Mouse (Mus musculus): ENCODE measurements around the gene Fus. TPM values are rescaled to one million over a fixed set of nuclear protein-coding genes. Genes with fewer than 3 reads are reported as not detected.
"Not testable (repeated sequence)": the region's sequence is repeated elsewhere in the genome, so short reads cannot be mapped to it uniquely, and the experiment has no call there.

Fus gene
- total RNA-seq, 2 experiments from 2014 or later: 139 to 171 TPM

DNA sequence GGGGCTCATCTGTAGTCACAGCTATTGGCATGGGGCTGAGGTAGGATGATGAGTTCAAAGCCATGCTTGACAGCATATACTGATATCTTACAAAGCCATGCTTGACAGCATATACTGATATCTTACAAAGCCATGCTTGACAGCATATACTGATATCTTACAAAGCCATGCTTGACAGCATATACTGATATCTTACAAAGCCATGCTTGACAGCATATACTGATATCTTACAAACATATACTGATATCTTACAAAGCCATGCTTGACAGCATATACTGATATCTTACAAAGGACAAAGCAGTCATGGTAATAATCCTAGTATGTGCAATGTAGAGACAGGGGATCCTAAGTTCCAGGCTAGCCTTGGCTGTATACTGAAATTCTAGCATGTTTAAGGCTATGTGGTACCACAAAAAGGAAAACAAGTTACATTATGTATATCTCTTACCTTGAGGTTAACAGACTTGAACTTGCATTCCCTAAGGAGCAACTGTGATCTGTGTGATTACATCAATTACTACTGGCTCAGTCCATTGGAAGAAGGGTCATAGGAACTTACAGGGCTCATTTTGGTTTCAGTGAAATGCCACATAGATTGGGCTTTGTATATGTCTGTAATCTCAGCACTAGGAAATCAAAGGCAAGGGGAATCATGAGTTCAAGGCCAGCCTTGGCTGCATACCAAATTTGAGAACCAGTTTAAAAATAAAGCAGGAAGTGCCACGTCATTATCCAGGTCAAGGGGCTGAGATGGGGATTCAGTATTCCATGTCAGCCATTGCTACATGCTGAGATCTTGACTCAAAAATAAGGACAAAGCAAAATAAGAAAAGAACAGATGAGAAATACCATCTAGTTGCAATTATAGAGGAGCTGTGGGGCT is 33.1 kb downstream of the Fus start:
- intact Hi-C loops (cut with DNase I): no loop called here

DNA sequence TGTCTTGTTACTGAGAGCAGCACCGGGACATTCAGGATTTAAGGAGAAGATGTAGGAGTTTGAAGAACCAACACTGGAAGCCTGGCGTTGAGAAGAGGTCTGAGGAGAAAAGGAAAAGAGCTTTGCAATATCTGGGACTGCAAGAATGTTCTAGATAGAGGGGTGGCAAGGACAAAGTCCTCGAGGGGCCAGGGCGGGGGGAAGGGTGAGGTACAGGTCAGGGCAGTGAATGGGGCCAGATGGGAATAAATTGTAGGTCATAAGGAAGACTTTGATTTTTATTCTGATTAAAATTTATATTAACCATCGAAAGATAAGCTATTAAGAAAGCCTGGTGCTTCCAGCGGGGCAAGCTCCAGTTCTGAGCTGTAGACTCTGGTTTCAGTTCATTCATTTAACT is 35.8 kb downstream of the Fus start:
- intact Hi-C loops (cut with DNase I): no loop called here
- no peak for DNase-seq (ENCODE audit: low spot score)

More for the DNA sequence above, 33.1 kb downstream of the Fus start:
- DNase-seq (ENCODE audit: low spot score): no peak

DNA sequence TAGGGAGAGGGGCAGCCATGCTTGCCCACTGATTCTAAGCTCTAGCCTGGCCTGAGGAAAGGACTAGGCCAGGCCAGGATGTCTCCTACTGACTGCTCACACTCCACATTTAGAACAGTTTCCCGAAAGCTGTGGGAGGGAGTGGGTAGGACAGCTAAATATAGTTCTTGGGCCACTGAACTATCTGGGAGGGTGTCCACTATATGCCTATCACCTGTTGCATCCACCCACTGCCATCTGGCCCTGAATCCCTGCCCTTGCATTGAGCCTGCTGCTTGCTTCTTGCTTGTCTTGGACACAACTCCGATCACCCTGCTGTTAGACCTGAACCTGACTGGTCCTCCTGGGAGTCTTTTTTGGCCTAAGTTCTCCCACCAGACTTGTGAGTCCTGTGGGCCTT is 36.4 kb downstream of the Fus start, which contains the start of gene Trim72:
Gene Trim72, plus strand, starts transcription at position 262 of the 400 bp plus-strand sequence.
- intact Hi-C loops (cut with DNase I): no loop called here
- DNase-seq (ENCODE audit: low spot score): peak; percentile 7

DNA sequence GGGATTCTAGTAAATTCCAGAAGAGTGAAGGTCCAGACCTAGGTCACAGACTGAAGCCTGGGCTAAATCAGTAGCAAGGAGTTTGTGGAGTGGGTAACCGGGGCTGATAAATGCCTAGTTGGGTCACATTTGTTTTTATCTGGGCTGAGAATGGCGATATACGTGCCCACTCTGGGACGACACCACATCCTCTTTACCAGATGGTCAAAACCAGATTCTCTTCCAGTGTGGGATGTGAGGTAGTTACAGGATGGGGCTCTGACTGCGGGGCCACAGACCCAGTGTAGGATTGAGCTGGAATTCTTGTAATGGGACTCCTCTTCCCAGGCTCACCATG is 36.9 kb downstream of the Fus start:
- intact Hi-C loops (cut with DNase I): no loop called here
- no peak for DNase-seq (ENCODE audit: low spot score)

DNA sequence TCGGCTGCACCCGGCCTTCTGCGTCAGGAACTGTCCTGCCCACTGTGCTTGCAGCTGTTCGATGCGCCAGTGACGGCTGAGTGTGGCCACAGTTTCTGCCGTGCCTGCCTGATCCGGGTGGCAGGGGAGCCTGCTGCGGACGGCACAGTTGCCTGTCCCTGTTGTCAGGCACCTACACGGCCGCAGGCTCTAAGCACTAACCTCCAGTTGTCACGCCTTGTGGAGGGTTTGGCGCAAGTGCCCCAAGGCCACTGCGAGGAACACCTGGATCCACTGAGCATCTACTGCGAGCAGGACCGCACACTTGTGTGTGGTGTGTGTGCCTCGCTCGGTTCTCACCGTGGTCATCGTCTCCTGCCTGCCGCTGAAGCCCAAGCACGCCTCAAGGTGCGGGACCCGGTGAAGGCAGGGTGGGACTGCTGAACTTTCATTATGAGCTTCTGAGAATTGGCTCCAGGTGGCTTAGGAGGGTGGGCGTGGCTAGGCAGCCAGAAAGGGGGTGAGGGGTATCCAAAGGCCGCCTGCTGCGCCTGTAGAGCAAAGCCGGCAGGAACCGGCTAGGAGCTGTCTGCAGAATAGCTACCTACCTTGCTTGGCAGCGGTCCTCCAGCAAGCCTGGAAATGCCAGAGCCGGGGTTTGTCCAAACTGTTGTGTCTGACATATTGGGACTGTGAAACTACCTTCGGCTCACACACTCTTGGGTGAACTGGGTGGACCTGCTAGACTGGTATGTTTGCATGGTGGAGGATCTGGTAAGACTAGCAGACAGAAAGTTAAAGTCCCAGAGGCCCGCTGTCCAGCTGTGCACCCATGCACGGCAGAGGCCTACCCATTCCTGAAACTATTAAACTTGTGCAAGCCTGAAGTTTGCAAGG is 37.5 kb downstream of the Fus start:
- intact Hi-C loops (cut with DNase I): loop anchor here (5.0 kb wide), 1 partner anchor 203 kb away; the partner anchor contains the start of gene Cox6a2
- DNase-seq (ENCODE audit: low spot score): no peak

DNA sequence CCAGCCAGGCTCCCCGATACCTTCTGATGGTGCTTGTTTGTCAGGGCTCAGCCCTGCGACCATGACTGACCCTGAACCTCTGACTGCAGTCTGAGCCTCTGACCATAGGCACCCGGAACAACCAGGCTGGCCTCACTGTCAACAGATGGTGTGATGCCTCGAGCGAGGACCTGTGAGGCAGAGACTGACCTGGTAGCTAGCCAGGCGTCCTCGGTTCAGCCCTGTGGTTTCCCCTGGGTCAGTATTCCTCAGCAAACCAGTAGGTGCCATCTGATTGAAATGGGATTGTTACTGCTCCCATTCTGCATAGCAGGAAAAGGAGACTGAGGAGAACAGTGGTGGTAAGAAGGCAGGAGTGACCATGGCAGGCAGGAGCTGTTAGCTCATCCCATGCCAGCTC is 38.9 kb downstream of the Fus start:
- intact Hi-C loops (cut with DNase I): loop anchor here (5.0 kb wide), 1 partner anchor 201 kb away; the partner anchor contains the start of gene Cox6a2
- DNase-seq (ENCODE audit: low spot score): no peak

DNA sequence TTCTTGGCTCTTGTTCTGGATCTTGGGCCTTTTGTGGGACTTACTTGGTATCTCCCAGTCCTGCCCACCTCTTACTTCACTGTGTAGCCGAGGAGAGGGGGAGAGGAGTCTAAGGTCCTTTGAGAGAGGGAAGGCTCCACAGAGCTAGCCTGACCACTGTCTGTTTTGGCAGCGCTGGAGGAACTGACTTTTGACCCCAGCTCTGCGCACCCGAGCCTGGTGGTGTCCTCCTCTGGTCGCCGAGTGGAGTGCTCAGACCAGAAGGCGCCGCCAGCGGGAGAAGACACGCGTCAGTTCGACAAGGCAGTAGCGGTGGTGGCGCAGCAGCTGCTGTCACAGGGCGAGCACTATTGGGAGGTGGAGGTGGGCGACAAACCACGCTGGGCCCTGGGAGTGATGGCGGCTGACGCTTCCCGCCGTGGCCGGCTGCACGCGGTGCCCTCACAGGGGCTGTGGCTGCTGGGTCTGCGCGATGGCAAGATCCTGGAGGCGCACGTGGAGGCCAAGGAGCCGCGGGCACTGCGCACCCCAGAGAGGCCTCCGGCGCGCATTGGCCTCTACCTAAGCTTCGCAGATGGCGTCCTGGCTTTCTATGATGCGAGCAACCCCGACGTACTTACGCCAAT is 42.6 kb downstream of the Fus start:
- intact Hi-C loops (cut with DNase I): loop anchor here (5.0 kb wide), 1 partner anchor 197 kb away; the partner anchor contains the start of gene Cox6a2
- DNase-seq (ENCODE audit: low spot score): no peak

DNA sequence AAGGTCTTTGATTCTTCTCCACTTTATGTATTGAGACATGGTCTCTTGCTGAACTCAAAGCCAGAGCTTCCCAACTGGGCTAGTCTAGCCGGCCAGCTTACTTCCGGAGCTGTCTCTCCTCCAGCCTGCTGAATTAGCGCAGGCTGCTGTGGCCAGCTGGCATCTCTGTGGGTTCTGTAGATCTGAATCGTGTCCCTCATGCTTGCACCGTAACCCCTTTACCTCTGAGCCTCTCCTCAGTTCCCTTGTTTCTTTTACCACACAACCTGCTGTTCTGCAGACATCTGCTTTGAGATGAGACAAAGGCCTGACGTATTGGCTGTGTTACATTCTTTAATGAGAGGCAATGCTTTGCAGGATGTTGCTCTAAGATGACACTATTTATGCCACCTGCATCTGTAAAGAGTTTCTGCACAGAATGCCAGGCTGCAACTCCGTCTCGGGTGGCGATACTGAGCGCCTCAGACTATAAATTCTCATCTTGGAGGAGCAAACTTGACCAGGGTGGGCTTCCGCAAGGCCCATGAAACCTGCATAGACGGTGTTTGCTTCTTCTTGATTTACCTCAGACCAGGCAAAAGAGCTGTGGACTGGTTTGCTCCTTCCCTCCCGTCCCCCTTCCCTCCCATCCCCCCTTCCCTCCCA is 45.0 kb downstream of the Fus start:
- DNase-seq (ENCODE audit: low spot score): no peak

DNA sequence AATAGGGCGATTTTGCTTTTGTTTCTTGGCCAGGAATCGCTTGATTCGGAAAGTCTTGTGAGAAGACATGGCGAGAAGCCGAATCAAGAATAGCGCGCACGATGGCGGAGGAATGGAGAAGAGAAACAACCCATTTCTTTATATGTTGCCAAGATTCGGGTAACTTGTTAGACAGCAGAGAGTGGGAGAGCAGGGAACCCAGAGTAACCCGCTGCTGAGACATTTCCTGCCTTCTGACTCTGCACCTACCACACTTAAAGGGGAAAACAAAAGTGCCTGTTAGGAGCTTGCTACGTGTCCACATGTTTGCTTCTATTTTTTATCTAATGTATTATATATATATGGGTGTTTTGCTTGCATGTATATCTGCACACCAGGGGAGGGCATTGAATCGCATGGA is 45.9 kb downstream of the Fus start:
- intact Hi-C loops (cut with DNase I): no loop called here
- no peak for DNase-seq (ENCODE audit: low spot score)

More for the DNA sequence above, 45.0 kb downstream of the Fus start:
- intact Hi-C loops (cut with DNase I): no loop called here

DNA sequence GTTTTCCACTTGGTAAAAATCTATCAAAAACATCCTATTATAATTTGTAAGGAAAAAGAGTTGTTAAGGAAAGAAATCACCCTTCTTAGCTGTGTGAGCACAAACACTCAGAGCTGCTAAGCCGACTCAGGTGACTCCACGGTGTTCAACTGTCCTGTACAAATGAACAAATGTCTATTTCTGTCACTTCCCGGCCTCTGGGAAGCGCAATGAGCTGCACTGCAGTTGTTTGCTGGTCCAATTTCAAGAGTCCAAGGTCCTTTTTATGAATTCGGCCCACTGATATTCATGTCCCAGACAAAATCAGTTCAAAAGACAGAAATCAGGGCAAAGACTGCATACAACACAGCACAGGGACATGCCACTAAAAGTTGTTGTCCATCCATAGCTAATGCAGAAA is 48.9 kb downstream of the Fus start:
- intact Hi-C loops (cut with DNase I); DNase-seq (ENCODE audit: low spot score): not testable (repeated sequence)

DNA sequence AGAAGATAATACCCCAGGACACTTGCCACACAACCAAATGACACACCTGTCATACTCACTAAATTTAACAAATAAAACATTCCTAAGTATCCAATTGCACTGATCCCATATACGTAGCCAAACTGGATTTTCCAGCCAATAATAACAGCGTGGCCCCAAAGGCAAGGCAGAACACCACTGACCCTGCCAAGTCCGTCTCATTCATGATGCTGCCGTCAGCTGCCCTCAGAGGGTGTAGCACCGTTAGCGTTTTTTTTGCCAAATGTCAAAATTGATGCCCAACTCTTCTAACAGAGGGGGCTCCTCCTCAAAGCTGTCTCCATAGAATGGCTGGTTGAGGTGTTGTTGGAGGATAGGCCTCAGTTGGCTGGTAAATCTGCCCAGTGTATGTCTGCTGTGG is 49.4 kb downstream of the Fus start:
- no peak for DNase-seq (ENCODE audit: low spot score)
- intact Hi-C loops (cut with DNase I): no loop called here

DNA sequence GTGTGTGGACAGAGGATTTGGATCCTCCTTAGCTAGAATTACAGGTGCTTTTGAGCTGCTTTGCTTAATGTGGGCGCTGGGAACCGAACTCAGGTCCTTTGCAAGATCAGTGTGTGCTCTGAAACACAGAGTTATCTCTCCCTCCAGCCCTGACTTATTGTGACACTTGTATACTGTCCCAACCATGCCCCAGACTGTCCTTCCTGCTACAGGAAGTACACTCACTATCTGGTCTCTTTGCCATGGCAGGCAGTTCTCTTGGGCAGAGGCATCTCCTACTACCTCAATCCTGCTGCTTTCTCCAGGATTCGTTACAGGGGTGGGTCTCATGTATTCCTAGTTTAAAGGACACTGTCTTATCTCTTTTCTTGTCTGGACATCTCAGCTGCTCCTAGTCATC is 51.0 kb downstream of the Fus start:
- no peak for DNase-seq (ENCODE audit: low spot score)
- intact Hi-C loops (cut with DNase I): no loop called here

DNA sequence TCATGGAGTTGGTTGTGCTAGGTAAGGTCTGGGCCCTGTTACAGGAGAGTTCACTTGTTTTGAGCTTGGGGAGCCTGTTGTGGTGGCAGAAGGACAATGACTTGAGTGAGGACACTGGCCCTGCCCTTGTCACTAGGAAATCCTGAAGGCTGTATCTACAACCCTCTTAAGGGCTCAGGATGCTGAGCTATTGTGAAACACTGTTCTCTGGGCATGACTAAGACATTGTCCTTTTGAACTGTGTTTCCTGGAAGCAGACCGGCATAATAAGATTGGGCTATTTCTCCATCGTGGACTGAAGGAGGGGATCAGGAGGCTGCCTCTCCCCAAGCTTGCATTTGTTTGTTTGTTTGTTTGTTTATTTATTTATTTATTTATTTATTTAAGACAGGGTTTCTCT is 51.9 kb downstream of the Fus start:
- no peak for DNase-seq (ENCODE audit: low spot score)
- intact Hi-C loops (cut with DNase I): no loop called here

DNA sequence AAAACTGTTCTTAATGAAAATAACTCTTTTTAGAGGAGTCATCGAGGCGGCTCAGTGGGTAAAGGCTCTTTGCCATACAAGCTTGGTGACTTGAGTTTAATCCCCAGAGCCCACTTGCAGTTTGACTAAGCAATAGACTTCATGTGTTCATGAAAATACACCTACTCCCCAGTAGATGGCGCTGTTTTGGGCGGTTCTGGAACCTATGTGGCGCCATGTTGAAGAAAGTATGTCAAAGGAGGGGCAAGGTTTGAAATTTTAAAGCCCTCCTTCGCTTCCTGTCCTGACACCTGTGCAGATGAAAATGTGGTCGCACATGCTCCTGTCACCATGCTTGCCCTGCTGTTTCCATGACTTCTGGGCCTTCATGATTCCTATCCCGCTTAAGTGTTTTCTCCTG is 55.7 kb downstream of the Fus start:
- intact Hi-C loops (cut with DNase I): no loop called here

DNA sequence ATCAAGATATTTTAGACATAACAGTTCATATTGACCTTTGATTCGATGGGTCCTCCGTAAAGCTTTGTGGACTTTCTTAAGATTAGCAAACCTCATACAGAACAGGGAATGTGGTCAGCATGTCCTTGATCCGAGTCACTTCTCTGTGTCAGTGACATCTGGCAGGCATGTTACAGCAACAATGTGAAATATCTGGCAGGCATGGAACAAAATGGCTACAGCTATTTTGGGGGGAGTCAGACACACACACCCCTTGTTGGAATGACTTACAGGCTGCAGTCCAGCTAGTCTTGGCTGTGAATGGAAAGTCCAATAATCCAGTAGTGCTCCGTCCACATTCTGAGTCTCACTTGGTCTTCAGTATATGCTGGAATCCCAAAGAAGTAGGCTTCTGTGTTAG is 56.3 kb downstream of the Fus start:
- intact Hi-C loops (cut with DNase I): no loop called here
- no peak for DNase-seq (ENCODE audit: low spot score)

More for the DNA sequence above, 55.7 kb downstream of the Fus start:
- DNase-seq (ENCODE audit: low spot score): no peak

DNA sequence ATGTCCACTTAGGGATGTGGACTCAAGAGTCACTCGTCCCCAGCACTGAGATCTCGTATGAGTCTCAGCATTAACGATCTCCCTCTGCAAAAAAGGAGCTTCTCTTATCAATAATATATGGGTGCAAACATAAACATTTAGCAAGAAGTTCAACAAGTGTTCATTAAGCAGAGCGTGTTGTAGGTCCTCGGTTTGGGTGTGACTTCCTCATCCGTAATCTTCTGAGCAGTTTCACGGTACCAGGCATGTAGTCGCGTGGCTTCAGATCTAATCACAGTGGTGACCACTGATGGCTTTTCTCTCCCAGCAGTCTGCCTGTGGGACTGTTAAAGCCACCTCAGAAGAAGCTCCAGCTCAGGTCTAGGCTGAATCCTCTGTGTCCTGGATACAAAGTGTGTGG is 57.1 kb downstream of the Fus start:
- DNase-seq (ENCODE audit: low spot score): no peak
- intact Hi-C loops (cut with DNase I): no loop called here

DNA sequence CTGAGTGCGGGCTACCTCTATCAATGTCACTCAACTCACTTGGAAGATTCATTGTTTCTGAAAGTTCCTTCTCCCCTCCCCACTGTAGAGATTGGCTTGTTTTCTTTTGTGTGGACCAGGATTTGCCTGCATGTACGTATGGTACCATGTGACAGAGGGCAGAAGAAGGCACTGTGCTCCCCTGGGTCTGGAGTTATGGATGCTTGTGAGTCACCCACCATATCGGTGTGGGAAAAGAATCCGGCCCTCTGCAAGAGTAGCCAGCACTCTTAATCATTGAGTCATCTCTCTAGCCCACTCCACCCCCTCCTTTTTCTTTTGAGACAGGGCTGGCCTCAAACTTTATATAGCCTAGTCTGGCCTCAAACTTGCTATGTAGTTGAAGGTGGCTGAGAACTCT is 57.7 kb downstream of the Fus start:
- intact Hi-C loops (cut with DNase I): no loop called here
- DNase-seq (ENCODE audit: low spot score): no peak

DNA sequence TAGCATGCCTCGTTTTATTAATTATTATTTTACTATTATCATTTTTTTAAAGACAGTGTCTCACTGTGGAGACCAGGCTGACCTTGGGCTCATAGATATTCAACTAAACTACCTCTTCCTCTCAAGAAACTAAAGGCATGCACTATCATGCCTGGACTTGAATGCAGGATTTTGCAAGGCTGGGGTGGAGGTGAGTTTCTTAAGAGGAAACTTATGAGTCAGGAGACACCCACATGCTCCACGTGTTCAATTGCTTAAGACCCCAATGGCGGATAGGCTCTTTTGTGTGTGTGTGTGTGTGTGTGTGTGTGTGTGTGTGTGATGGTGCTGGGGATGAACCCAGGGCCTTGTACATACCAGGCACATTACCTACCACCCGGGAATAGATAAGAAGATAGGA is 58.1 kb downstream of the Fus start:
- intact Hi-C loops (cut with DNase I): no loop called here
- DNase-seq (ENCODE audit: low spot score): no peak

DNA sequence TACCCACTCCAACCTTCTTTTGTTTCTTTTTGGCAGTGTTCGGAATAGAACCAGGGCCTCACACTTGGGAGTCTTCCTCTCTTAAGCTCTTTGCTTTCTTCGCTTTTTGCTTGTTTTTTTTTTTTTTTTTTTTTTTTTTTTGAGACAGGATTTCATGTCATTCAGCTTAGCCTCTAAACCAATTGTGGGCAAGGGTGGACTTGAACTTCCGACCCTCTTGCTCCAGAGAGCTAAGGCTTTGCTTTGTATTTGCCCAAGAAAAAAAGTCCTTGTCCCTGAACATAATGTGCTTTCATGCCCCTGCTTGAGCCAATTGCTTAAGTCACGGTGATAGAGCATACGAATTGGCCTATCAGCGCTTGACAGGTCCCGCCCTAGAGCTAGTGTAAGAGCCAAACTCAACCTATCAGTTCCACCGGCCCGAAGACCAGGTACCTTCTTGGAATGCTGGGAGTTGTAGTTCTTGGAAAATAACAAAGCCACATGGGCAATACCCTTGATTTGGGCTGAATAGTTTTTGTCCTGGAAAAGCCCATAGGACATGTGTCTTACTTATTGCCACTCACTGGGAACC is 64.2 kb downstream of the Fus start:
- DNase-seq (ENCODE audit: low spot score): no peak
- intact Hi-C loops (cut with DNase I): no loop called here
